Mouse (Mus musculus) frontal cortex, postnatal 14 days (tissue): ENCODE results near the gene Atp6v1g2.

Source experiments
- DNase-seq, 2 experiments: peaks; one replicate each; pipeline ENCODE4 v3.0.0; 2022; ENCODE audit warnings: low spot score in 2 of 2

The Atp6v1g2 gene

GRCm38 (mm10) chr17:35254241-35255098 is 21.0 kb downstream of the Atp6v1g2 start:
- DNase-seq: no peak

GRCm38 (mm10) chr17:35255301-35255700 is 21.8 kb downstream of the Atp6v1g2 start:
- DNase-seq: no peak

GRCm38 (mm10) chr17:35255704-35256103 is 22.2 kb downstream of the Atp6v1g2 start:
- DNase-seq: no peak

DNA sequence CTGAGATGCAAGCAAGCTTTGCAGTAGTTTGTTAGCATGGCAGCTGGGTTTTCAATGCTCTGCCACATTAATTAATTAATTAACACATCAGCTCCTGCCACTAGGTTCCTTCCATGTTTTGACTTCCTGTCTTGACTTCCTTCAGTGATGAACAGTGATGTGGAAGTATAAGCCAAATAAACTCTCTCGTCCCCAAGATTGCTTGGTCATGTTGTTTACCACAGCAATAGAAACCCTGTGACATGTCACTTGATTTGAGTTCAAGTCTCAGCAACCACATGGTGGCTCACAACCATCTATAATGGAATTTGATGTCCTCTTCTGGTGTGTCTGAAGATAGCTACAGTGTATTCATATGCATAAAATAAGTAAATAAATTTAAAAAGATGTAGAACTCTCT is 23.9 kb downstream of the Atp6v1g2 start:
- no peak for DNase-seq

DNA sequence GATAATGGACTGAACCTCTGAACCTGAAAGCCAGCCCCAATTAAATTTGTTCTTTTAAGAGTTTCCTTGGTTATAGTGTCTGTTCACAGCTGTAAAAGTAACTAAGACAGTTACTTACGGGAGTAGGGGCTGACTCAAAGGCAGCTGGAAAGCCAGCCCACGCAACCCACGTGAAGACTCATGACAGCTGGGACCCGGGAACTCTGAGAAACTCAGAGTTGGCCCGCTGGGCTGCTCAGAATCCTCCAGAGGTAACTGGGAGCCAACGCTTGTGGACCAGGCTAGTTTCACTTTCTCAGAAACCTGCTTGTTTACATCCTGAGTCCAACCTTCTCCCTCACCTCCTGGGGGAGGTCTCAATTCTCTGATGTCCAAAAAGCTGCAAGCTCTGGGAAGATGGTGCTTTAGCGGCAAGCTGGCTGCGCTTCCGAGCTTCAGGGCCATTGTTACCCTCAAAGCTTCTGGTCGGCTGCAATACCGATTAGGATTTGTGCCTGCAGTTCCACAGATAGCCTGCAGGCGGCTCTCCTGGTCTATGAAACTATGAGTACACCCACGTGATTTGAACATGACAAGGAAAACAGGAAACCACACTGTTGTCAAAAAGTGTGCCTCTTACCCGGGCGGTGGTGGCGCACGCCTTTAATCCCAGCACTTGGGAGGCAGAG is 24.5 kb downstream of the Atp6v1g2 start:
- peak; percentile 83 to 89 for DNase-seq

- no peak for DNase-seq
Measured at GRCm38 (mm10) chr17:35258492-35259478, 25.3 kb downstream of the Atp6v1g2 start.

GRCm38 (mm10) chr17:35259621-35260020 is 26.2 kb downstream of the Atp6v1g2 start:
- no peak for DNase-seq

DNA sequence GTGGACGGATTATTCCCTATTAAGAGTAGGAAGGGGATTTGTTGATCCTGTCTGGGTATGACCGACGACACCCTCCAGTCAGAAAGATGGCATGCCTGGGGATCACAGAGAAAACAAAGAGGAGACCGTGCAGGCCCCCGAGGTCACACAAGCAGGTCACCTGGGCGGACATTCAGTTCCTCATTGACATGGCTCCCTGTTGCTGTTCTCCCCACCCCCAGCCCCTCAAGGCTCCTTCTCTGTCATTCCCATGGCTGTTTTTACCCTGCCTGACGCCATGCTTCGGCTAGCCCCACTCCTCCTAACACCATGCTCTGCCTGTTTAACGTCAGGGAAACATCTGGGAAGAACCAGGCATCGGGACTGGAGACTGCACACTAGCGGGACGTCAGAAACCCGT is 28.2 kb downstream of the Atp6v1g2 start:
- DNase-seq: no peak

GRCm38 (mm10) chr17:35262664-35263522 is 29.4 kb downstream of the Atp6v1g2 start, which contains the start of gene H2-D1:
H2-D1 (plus strand) TSS chr17:35262730.
- peak; percentile 83 to 92 for DNase-seq

DNA sequence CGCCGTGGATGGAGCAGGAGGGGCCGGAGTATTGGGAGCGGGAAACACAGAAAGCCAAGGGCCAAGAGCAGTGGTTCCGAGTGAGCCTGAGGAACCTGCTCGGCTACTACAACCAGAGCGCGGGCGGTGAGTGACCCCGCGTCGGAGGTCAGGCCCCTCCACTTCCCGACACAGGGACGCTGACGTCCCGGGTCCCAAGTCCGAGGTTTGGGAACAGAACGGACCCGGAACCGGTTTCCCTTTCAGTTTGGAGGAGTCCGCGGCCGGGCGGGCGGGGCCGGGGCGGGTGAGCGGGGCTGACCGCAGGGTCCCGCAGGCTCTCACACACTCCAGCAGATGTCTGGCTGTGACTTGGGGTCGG is 30.0 kb downstream of the Atp6v1g2 start:
- DNase-seq: no peak

GRCm38 (mm10) chr17:35267399-35268086 is 34.1 kb downstream of the Atp6v1g2 start:
- no peak for DNase-seq

DNA sequence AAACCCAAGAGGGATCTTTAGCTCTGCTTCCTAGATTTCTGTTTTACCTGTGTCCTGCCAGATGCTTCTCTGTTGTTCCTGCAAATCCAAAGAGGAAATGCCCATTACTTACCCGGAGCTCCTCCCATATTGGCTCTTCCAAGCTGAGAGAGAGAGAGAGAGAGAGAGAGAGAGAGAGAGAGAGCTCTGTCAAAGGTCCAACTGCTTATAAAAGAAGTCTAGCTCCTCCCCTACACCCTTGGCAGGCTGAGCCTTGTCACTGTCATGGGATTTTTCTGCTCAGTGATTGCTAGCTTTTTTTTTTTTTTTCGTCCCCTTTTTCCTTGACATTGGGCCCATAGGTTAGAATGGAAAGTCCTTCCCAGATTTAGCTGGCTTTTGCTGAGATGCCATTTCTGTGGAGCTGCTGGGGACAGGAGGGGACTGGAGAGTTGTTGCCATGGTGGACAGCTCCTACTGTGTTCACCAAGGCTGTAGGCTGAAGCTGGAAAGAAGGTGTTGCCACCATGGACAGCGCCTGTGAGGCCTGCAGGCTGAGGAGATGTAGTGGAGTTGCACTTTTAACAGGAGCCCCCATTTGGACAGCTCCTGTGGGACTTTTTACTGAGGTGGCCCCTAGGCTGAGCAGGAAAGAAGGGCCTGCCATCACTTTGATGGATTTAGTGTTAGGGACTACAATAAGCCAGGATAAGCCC is 36.3 kb downstream of the Atp6v1g2 start:
- no peak for DNase-seq

DNA sequence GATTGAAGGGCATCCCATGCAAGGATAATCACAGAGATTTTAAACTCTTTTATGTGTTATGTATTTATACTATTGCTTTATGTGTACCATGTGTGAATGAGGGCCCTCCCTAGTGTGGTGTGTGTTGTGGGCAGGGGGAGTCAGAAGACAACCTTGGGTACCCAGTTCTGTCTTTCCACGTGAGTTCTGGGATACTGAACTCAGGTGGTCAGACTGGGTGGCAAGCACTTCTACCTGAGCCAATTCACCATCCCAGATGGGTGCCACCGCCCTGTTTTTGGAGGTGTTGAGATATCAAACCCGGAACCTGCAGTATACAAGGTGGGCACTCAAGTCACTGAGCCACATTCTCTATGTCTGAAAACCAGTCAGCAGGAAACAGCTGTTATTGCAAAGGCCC is 38.8 kb downstream of the Atp6v1g2 start:
- DNase-seq: no peak

- peak in 1 of 2 experiments; percentile 85 for DNase-seq
Measured at GRCm38 (mm10) chr17:35274770-35275169, 41.3 kb downstream of the Atp6v1g2 start.

DNA sequence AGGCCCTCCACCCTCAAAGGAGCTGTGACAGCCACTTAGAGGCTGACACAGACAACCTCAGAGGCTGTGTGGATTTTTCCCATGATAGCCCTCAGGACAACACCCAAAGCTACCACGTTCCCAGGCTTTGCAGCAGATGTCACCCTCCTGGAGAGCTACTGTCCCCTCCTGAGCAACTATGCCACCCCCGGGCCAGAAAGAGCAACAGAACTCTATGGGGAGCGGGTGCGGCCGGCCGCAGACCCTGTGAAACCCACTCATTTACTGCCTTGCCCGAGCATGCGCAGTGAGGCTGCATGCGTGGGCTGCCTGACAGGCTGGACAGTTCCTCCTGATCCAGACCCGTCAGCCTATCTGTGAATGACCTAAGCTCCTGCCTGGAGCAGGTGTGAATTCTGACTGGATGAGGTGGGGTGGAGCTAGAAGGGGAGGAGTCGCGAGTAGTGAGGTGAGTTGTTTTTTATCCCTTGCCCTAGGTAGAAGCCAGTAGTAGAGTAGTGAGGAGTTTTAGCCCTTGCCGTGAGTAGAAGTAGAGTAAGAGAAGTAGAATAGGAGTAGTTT is 42.9 kb downstream of the Atp6v1g2 start:
- DNase-seq: no peak

GRCm38 (mm10) chr17:35278049-35278448 is 44.6 kb downstream of the Atp6v1g2 start:
- DNase-seq: no peak

DNA sequence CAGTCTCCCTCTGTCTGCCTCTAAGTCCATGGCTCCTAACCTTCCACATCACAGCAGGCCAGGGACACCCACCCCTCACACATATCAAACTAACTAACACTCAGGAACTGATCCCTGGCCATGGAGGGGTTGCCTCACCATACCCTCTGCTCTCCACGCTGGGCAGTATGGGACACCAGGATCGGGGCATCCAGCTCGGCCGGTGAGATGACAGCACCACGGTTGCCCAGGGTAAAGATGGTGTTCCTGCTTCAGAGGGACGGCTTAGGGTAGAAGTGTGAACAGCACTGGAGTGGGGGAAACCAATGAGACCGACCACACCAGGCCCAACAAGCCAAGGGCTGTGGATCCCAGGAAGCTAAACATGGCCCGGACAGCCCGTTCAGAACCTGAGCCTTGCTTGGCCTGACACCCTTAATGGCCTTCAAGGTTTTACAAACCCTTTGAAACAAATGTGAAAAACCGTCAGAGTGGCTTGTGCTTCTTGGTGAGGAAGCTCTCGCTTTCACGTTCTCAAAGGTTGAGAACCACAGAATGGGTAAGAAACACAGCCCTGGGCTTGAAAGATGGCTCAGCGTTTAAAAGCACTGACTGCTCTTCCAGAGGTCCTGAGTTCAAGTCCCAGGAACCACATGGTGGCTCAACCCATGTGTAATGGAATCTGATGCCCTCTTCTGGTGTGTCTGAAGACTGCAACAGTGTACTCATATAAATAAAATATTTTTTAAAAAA is 45.7 kb downstream of the Atp6v1g2 start:
- no peak for DNase-seq

DNA sequence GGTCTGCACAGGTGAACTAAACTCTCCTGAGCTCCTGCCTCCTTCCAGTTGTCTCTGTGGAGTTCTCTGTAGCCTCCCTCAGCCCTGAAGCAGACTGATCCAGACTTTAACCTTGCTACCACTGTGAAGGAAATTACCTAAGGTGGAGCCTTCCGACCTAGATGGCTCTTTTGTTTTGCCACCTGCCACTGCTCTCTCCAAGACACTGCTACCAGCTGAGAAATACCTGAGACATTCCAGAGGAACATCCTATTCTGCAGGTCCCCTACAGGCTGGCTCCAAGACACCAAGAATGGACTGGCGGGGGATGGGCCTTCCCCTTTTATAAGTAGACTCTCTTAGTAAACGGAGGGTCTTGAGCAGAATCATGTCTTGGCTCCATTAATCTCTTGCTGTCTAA is 46.8 kb downstream of the Atp6v1g2 start:
- no peak for DNase-seq

GRCm38 (mm10) chr17:35285431-35285830 is 52.0 kb downstream of the Atp6v1g2 start:
- no peak for DNase-seq
